Mouse (Mus musculus) forebrain, embryonic 15.5 days (tissue): ENCODE results near the gene Pard3. TPM values are rescaled to one million over a fixed set of nuclear protein-coding genes. Genes with fewer than 3 reads are reported as not detected.

Experiments
- ATAC-seq: fragments of 200-750 bp; cut with Nextera tagmentation; replicated peaks from 2 replicates; pipeline ENCODE4 v1.8.0; 2017; ENCODE audit warnings: mild to moderate bottlenecking, moderate TSS enrichment, moderate library complexity
- H3K27ac ChIP-seq: fragments of 300-500 bp; sonication (generic); replicated peaks from 2 replicates; pipeline ENCODE4 v1.5.1; 2015; ENCODE audit warnings: mild to moderate bottlenecking, inconsistent platforms
- H3K27me3 ChIP-seq: fragments of 300-500 bp; sonication (generic); 2 replicates; pipeline ENCODE4 v1.6.1; 2015; ENCODE audit warnings: inconsistent platforms
- H3K36me3 ChIP-seq: fragments of 300-500 bp; sonication (generic); 2 replicates; pipeline ENCODE4 v1.6.1; 2015; ENCODE audit warnings: mild to moderate bottlenecking, inconsistent platforms
- H3K4me1 ChIP-seq: fragments of 300-500 bp; sonication (generic); 2 replicates; pipeline ENCODE4 v1.6.1; 2015; ENCODE audit warnings: inconsistent platforms
- H3K4me2 ChIP-seq: fragments of 300-500 bp; sonication (generic); replicated peaks from 2 replicates; pipeline ENCODE4 v1.6.1; 2015; ENCODE audit warnings: mild to moderate bottlenecking, inconsistent platforms
- H3K4me3 ChIP-seq: fragments of 300-500 bp; sonication (generic); 2 replicates; pipeline ENCODE4 v1.5.1; 2015; ENCODE audit warnings: mild to moderate bottlenecking, inconsistent platforms
- H3K9ac ChIP-seq: fragments of 300-500 bp; sonication (generic); replicated peaks from 2 replicates; pipeline ENCODE4 v1.6.1; 2015; ENCODE audit warnings: mild to moderate bottlenecking, inconsistent platforms
- H3K9me3 ChIP-seq: fragments of 300-500 bp; sonication (generic); 2 replicates; pipeline ENCODE4 v1.6.1; 2016; ENCODE audit warnings: inconsistent platforms
- WGBS: fragments of 180-500 bp; shearing (Covaris S2); methylation state at CpG from one replicate; pipeline ENCODE4 v1.1.7; 2015; ENCODE audit warnings: mixed read lengths; 5-methylcytosine and 5-hydroxymethylcytosine counted together
- polyA plus RNA-seq: library from polyadenylated mRNA; unstranded; fragments of >200 nt; fragmentation: Nextera tagmentation; extraction: Ambion mirVana; gene quantifications from 2 replicates; pipeline ENCODE4 v1.2.1, GENCODE M21; 2015

Gene Pard3
- polyA plus RNA-seq, 1 experiment from 2014 or later = 18.6 TPM

DNA sequence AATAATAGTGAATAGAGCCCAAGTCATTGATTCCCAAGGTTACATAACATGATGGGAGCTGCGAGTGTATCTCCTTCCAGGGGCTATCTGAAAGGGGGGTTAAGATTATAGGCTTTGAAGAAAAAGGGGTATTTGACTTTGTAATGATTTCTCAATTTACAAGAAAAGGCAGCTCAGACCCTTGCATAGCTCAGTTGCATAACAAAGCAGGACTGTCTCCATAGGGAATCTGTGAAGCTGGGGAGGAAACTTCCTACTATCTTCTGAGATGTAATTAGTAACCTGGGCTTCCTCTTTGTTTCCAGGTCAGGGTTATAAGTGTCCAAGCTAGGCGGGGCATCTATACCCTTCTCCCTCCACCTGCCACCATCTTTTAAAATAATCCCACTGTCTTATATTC is 279.4 kb downstream of the Pard3 start:
- H3K27me3 ChIP-seq = no peaks in the 10 kb centered on the region
- H3K4me2 ChIP-seq = no peak overlapping the region
- no peaks in the 10 kb centered on the region for H3K4me1 ChIP-seq
- ATAC-seq = no peak
- no peak overlapping the region for H3K4me3 ChIP-seq
- H3K9ac ChIP-seq = no peak overlapping the region
- no peaks in the 10 kb centered on the region for H3K9me3 ChIP-seq
- 67% methylated on average over 2 of the region's 2 CpGs for WGBS
- no peaks in the 10 kb centered on the region for H3K36me3 ChIP-seq
- H3K27ac ChIP-seq = no peak overlapping the region

DNA sequence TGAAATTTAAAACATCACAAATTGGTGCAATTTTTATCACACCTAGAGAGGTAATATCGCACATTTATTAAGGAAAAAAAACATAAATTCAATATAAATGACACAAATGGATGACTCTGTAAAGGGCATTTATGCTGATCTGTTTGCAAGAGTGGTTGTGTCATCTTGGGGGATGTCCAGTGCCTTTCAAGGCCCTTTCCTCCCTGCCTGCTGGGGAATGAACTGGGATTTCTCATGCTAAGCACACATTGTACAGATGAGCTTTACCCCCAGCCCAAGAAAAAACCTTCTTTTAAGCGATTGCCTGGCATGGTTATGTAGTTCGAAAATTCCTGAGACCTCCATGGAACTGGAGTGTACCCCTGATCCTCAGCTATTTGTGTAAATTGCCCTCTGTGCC is 280.7 kb downstream of the Pard3 start:
- no peaks in the 10 kb centered on the region for H3K4me1 ChIP-seq
- no peaks in the 10 kb centered on the region for H3K27me3 ChIP-seq
- H3K9ac ChIP-seq = no peak overlapping the region
- H3K4me2 ChIP-seq = no peak overlapping the region
- no peak overlapping the region for H3K27ac ChIP-seq
- H3K36me3 ChIP-seq = no peaks in the 10 kb centered on the region
- ATAC-seq = no peak
- H3K4me3 ChIP-seq = no peak overlapping the region
- H3K9me3 ChIP-seq = no peaks in the 10 kb centered on the region
- WGBS = 89% methylated on average over 3 of the region's 3 CpGs

DNA sequence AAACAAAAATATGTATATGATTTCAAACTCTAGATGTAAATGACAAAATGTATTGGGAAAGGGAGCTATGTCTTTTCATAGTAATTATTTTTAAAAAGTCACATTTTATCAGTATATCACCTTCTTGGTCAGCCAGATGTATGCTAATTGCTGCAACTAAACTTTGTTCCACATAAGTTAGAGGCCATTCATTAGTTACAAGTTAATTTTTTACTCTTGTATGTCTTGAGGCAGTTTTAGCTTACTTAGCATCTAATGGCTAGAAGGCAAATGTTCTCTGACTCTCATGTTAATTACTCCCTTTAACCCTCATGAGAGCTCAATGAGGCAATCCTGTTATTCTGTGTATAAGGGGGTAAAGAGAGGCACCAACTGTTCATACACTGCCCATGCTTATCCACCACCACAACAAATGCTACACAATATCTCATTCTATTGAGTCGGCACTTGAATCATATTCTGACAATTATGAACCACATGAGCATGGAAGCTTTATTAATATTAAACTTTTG is 282.3 kb downstream of the Pard3 start:
- Histone ChIP-seq H3K27me3 (no peaks in the 10 kb centered on the region), H3K9me3 (no peaks in the 10 kb centered on the region), H3K36me3 (no peaks in the 10 kb centered on the region), H3K4me3 (no peak overlapping the region), H3K9ac (no peak overlapping the region), H3K4me2 (no peak overlapping the region), H3K27ac (no peak overlapping the region), H3K4me1 (no peaks in the 10 kb centered on the region)
- no peak for ATAC-seq
- 96% methylated on average over 1 of the region's 1 CpGs for WGBS

DNA sequence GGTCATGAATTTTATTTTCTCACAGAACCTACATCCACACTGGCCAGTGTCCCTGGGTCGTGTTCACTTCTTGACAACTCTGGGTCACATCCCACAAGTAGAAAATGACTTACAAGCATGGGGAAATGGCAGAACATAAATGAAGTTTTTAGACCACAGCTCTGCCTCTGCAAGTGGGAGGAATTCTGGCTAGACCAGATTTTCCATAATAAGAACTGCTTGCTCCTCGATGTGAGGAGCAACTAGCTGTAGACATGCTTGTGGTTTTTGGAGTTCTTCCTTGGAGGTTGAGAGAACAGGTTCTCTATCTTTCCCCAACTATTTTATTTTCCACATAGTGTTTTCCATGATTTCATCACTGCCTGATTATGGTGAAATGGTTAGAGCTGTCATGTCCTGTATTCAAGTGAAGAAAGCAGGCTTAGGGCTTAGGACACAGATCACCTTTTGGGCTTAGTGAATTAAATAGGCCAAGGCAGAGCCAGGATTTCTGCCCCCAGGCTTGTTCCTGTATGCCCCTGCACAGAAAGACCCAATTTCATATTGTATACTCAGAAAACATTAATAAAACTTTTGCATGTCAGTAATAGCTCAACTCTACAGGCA is 284.3 kb downstream of the Pard3 start:
- Histone ChIP-seq H3K9ac (no peak overlapping the region), H3K27ac (no peak overlapping the region), H3K9me3 (no peaks in the 10 kb centered on the region), H3K36me3 (no peaks in the 10 kb centered on the region), H3K4me1 (no peaks in the 10 kb centered on the region), H3K27me3 (no peaks in the 10 kb centered on the region), H3K4me2 (no peak overlapping the region), H3K4me3 (no peak overlapping the region)
- 97% methylated on average over 2 of the region's 2 CpGs for WGBS
- ATAC-seq = no peak

DNA sequence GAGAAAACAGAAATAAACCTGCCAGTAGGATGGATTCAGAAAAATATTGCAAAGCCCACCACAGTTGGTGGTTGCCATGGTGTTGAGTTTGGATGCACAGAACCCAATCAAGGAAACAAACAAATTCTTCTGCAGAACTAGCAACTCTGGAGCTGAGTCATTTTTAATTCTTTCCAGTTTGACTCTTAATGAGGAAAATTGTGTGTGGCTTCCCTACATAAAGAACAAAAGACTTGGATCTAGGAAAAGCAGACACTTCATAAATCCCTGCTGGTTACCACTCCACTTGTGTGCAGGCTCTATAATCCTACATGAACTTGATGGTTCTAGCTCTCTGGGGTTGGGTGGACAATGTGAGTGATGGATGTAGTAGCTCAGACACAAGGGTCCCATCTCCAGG is 298.1 kb downstream of the Pard3 start:
- H3K27ac ChIP-seq = no peak overlapping the region
- no peak for ATAC-seq
- no peaks in the 10 kb centered on the region for H3K27me3 ChIP-seq
- no peaks in the 10 kb centered on the region for H3K4me1 ChIP-seq
- H3K9me3 ChIP-seq = no peaks in the 10 kb centered on the region
- no peak overlapping the region for H3K4me3 ChIP-seq
- H3K9ac ChIP-seq = no peak overlapping the region
- no peaks in the 10 kb centered on the region for H3K36me3 ChIP-seq
- no peak overlapping the region for H3K4me2 ChIP-seq

DNA sequence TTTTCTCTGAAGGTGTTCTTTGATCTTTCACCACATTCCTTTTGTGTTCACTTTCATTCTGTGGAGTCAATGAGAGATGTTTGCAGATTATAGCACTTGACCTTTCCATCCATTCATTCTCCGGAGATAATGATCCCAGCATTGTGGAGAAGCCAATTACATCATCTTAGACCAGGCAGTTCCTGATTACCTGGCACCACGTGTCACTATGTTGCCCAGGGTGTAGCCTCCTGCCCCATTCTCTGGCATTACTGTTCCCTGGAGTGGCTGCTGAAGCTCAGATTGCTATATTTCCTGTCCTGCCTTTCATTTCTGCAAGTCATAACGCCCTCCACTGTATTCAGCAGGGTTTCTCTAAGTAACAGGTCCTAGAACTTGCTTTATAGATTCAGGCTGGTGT is 304.7 kb downstream of the Pard3 start:
- Histone ChIP-seq H3K27me3 (no peaks in the 10 kb centered on the region), H3K36me3 (no peaks in the 10 kb centered on the region), H3K4me3 (no peak overlapping the region), H3K4me2 (no peak overlapping the region), H3K27ac (no peak overlapping the region), H3K9me3 (no peaks in the 10 kb centered on the region), H3K9ac (no peak overlapping the region), H3K4me1 (peaks cover 4% of the 10 kb centered on the region; the same call in 1 of the 2 replicates)
- WGBS = 35% methylated on average over 3 of the region's 3 CpGs
- no peak for ATAC-seq

DNA sequence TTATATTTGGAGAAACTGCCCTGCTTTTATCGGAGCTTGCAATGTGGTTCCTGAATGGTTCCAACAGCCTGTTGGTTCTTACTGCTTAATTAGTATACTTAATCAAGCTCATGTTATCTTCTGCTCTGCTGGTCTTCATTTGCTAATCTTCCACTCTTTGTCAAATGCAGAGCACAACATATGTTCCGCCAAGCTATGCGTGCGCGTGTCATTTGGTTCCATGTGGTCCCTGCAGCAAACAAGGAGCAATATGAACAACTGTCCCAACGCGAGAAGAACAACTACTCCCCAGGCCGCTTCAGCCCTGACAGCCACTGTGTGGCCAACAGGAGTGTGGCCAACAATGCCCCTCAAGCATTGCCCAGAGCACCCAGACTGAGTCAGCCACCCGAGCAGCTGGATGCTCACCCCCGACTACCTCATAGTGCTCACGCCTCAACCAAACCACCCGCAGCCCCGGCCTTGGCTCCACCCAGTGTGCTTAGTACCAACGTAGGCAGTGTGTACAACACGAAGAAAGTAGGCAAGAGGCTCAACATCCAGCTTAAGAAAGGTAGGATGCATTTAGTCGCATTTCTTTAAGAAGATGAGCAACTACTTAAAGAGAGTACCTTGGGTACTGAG is 307.7 kb downstream of the Pard3 start:
- H3K4me3 ChIP-seq = no peak overlapping the region
- no peaks in the 10 kb centered on the region for H3K36me3 ChIP-seq
- no peak; the same call in 1 of the 2 replicates for ATAC-seq
- no peaks in the 10 kb centered on the region for H3K9me3 ChIP-seq
- 72% methylated on average over 16 of the region's 16 CpGs for WGBS
- H3K4me1 ChIP-seq = peaks cover 7% of the 10 kb centered on the region; the same call in 1 of the 2 replicates
- no peak overlapping the region for H3K9ac ChIP-seq
- peak overlapping the region; percentile 61 for H3K27ac ChIP-seq
- H3K4me2 ChIP-seq = no peak overlapping the region
- H3K27me3 ChIP-seq = no peaks in the 10 kb centered on the region

DNA sequence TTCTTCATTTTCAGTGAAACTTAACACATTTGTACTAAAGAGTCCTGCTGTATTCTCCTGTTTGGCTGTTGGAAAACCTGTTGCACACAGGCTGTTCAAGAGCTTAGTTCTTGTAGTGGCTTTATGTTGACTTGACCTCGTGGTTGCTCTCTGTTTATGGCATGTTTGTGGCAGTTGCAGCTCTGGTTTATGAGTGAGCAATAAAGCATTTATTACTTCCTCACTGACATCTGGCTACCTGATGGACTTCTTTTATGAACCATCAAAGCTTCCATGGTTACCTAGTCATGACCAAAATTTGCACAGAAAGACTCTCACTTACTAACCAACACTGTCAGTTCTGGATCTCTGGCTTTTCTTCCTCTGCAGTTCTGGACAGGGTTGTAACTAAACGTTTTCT is 314.1 kb downstream of the Pard3 start:
- WGBS = 78% methylated on average over 2 of the region's 2 CpGs
- no peak for ATAC-seq

DNA sequence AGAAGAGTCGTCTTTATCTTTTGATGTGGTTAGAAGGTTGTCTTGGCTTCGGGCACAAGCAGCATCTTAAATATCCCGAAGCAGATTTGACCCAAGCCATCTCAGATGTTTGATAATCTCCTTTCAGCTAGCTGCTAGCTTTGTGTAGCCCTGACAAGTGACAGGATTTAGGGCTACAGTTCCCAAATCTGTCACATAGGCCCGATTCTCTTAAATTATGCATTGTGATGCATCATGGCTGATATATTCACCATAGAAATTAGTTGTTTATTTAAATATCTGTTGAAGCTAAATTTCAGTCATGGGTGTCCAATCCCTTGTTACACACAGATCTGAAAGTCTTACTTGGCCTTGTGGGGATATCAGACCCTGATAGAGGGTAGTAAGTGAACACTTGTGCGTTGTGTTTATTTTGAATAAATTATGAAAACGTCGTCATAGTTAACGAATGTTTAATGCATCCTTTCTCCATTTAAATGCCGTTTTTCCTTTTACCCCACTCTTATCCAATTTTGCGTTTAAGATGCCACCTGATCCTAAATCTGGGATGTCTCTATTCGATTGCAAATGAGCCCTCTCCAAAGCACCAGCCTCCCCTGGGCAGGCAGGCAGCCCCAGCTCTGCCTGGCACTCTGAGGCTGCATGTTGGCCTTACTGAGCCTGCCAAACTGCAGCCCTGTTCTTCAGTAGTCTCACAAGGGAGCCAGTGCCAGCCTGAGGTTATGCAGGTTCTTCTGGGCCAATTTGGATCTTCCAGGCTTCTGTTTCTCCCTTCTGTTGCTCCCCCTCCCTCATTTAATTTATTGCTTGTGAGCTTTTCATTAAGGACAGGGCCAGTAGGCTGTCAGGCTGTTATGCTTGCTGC is 315.5 kb downstream of the Pard3 start:
- Histone ChIP-seq H3K4me1 (peaks cover 16% of the 10 kb centered on the region), H3K36me3 (peaks cover 5% of the 10 kb centered on the region), H3K9me3 (no peaks in the 10 kb centered on the region), H3K27ac (peak overlapping the region; percentile 78), H3K4me2 (no peak overlapping the region), H3K9ac (no peak overlapping the region), H3K27me3 (no peaks in the 10 kb centered on the region), H3K4me3 (no peak overlapping the region)
- WGBS = 33% methylated on average over 11 of the region's 11 CpGs
- ATAC-seq = peak; percentile 99

More for the DNA sequence above, 314.1 kb downstream of the Pard3 start:
- peaks cover 20% of the 10 kb centered on the region for H3K4me1 ChIP-seq
- H3K4me2 ChIP-seq = no peak overlapping the region
- peak overlapping the region; percentile 78 for H3K27ac ChIP-seq
- H3K9me3 ChIP-seq = no peaks in the 10 kb centered on the region
- H3K9ac ChIP-seq = no peak overlapping the region
- H3K36me3 ChIP-seq = peaks cover 3% of the 10 kb centered on the region; the same call in 1 of the 2 replicates
- H3K4me3 ChIP-seq = no peak overlapping the region
- no peaks in the 10 kb centered on the region for H3K27me3 ChIP-seq

DNA sequence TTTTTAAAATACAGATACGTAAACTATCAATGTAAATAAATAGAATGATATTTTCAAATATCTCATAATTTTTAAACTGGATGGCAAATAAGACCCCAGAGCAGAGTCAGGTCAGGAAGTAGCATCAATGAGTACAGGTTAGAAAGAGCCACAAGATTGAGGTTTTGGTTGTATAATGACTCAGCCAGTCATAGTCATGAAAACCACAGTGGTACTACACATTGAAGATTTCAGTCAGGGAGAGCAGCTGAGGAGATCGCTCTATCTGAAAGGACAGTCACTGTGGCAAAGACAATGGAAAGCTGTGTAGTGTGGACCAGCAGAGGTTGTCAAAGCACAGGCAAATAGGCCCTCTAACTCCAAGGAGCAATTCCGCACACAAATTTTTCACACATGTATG is 317.6 kb downstream of the Pard3 start:
- no peak overlapping the region for H3K4me3 ChIP-seq
- H3K9ac ChIP-seq = no peak overlapping the region
- H3K4me2 ChIP-seq = no peak overlapping the region
- peaks cover 5% of the 10 kb centered on the region for H3K36me3 ChIP-seq
- H3K27me3 ChIP-seq = no peaks in the 10 kb centered on the region
- WGBS = 90% methylated on average over 3 of the region's 3 CpGs
- ATAC-seq = no peak
- H3K9me3 ChIP-seq = no peaks in the 10 kb centered on the region
- no peak overlapping the region for H3K27ac ChIP-seq
- H3K4me1 ChIP-seq = peaks cover 23% of the 10 kb centered on the region

DNA sequence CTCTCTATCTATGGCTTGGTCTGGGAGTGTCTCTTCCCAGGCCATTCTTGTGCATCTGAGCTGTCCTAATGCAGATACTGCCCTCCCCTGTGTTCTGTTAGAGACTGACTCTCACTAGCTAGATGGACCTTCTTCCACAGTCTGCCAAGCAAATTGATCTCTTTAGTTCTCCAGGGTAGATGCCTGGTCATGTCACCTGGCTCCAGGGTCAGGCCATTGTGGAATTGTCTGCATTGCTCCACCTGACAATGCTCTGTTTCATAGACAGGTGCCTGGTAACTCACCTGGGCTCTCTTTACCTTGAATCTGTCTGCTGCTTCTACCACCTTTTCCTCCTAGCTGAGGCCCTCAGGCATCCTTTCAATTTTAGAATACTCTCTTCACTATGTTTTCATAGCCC is 329.0 kb downstream of the Pard3 start:
- Histone ChIP-seq H3K9ac (no peak overlapping the region), H3K4me1 (0 out of 2 replicates have a peak, but pooled peaks cover 6% of the 10 kb centered on the region), H3K27me3 (no peaks in the 10 kb centered on the region)

DNA sequence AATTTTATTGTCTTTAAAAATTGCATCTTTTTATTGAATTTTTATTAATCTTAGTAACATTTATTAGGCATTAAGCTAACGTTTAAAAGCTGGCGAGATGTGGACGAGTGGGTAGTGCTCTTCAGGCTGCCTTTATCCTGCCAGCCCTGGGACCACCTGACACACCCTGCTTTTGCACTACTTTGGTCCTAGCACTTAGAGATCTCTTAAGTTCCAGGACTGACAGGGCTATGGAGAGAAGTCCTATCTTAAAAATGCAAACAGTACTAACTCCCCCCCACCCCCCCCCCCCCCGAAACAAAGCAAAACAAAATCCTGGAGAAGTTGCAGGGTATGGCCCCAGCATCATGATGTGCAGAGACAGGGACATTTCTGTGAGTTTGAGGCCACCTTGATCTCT is 331.8 kb downstream of the Pard3 start:
- H3K9ac ChIP-seq = no peak overlapping the region
- no peaks in the 10 kb centered on the region for H3K36me3 ChIP-seq
- WGBS = 59% methylated on average over 4 of the region's 4 CpGs
- no peak overlapping the region for H3K27ac ChIP-seq
- H3K27me3 ChIP-seq = no peaks in the 10 kb centered on the region
- ATAC-seq = no peak
- no peak overlapping the region for H3K4me2 ChIP-seq
- 0 out of 2 replicates have a peak, but pooled peaks cover 6% of the 10 kb centered on the region for H3K4me1 ChIP-seq
- no peaks in the 10 kb centered on the region for H3K9me3 ChIP-seq
- no peak overlapping the region for H3K4me3 ChIP-seq

More for the DNA sequence above, 329.0 kb downstream of the Pard3 start:
- Histone ChIP-seq H3K36me3 (peaks cover 12% of the 10 kb centered on the region), H3K27ac (no peak overlapping the region), H3K4me3 (no peak overlapping the region), H3K4me2 (no peak overlapping the region), H3K9me3 (no peaks in the 10 kb centered on the region)
- ATAC-seq = no peak
